Mouse (Mus musculus) liver, embryonic 14.5 days (tissue): ENCODE results near the gene Gm7030. TPM values are rescaled to one million over a fixed set of nuclear protein-coding genes. Genes with fewer than 3 reads are reported as not detected.
"Not testable (repeated sequence)": the region's sequence is repeated elsewhere in the genome, so short reads cannot be mapped to it uniquely, and the experiment has no call there.

Source experiments
- ATAC-seq: fragments of 200-750 bp; cut with Nextera tagmentation; 2 replicates; pipeline ENCODE4 v1.8.0; 2017; ENCODE audit warnings: moderate number of reproducible peaks, mild to moderate bottlenecking, moderate library complexity; ENCODE audit not compliant: insufficient read depth
- DNase-seq, 3 experiments: peaks; one replicate each; pipeline ENCODE4 v3.0.0-alpha.2; 2012 to 2013; ENCODE audit warnings: low read depth in 3 of 3, low spot score in 3 of 3
- H3K27ac ChIP-seq: fragments of 300-500 bp; sonication (generic); 2 replicates; pipeline ENCODE4 v1.5.1; 2014; ENCODE audit warnings: moderate library complexity, mild to moderate bottlenecking, control low read depth, inconsistent platforms
- H3K27me3 ChIP-seq: fragments of 300-500 bp; sonication (generic); 2 replicates; pipeline ENCODE4 v1.6.1; 2014; ENCODE audit warnings: mild to moderate bottlenecking, low read length, moderate library complexity; ENCODE audit not compliant: control insufficient read depth, insufficient read depth
- H3K36me3 ChIP-seq: fragments of 300-500 bp; sonication (generic); replicated peaks from 2 replicates; pipeline ENCODE4 v1.6.1; 2014; ENCODE audit warnings: low read depth; ENCODE audit not compliant: control insufficient read depth, insufficient read depth
- H3K4me1 ChIP-seq, 2 experiments: fragments of 200-500 bp in 1 of 2; fragments of 300-500 bp in 1 of 2; sonication (generic) in 1 of 2; replicated peaks; 2 replicates each; pipeline ENCODE4 v1.6.1; 2012 to 2014; ENCODE audit warnings: antibody characterized with exemption in 1 of 2, inconsistent platforms in 1 of 2, low read length in 1 of 2; ENCODE audit not compliant: control insufficient read depth in 2 of 2, insufficient read depth in 2 of 2
- H3K4me2 ChIP-seq: fragments of 300-500 bp; sonication (generic); 2 replicates; pipeline ENCODE4 v1.6.1; 2014; ENCODE audit warnings: low read depth, mild to moderate bottlenecking, control low read depth, moderate library complexity
- H3K4me3 ChIP-seq, 2 experiments: fragments of 200-500 bp in 1 of 2; fragments of 300-500 bp in 1 of 2; sonication (generic) in 1 of 2; 2 replicates each; pipeline ENCODE4 v1.5.1; 2012 to 2014; ENCODE audit warnings: low read depth in 2 of 2, low read length in 2 of 2, mild to moderate bottlenecking in 2 of 2, control low read depth in 1 of 2, inconsistent platforms in 1 of 2, moderate library complexity in 1 of 2; ENCODE audit not compliant: insufficient read depth in 1 of 2
- H3K9ac ChIP-seq: fragments of 300-500 bp; sonication (generic); replicated peaks from 2 replicates; pipeline ENCODE4 v1.6.1; 2014; ENCODE audit warnings: mild to moderate bottlenecking, control low read depth, moderate library complexity
- H3K9me3 ChIP-seq: fragments of 300-500 bp; sonication (generic); 2 replicates; pipeline ENCODE4 v1.6.1; 2016; ENCODE audit warnings: low read length, mixed read lengths; ENCODE audit not compliant: control insufficient read depth
- CTCF ChIP-seq: IDR thresholded peaks from 2 replicates; pipeline ENCODE4 v1.5.1; 2016; ENCODE audit warnings: antibody characterized with exemption, low read depth, control low read depth
- EP300 ChIP-seq: IDR thresholded peaks from 2 replicates; pipeline ENCODE4 v1.6.1; 2016; ENCODE audit warnings: antibody characterized with exemption, low read depth
- WGBS: fragments of 180-500 bp; shearing (Covaris S2); extraction: QIAGEN DNeasy Blood & Tissue Kit; methylation state at CpG from one replicate; pipeline ENCODE4 v1.1.7; 2014; ENCODE audit not compliant: insufficient replicate concordance; 5-methylcytosine and 5-hydroxymethylcytosine counted together
- polyA plus RNA-seq, 2 experiments: library from polyadenylated mRNA; depleted of rRNA in 1 of 2; stranded (reverse) in 1 of 2; unstranded in 1 of 2; fragments of >200 nt; fragmentation: Nextera tagmentation in 1 of 2; extraction: Ambion mirVana in 1 of 2; gene quantifications; 2 replicates each; pipeline versions ENCODE4 v1.2.1 to v1.2.3; 2012 to 2014

The Gm7030 gene
- polyA plus RNA-seq (2012; rRNA removed) (not detected in 2 replicates), polyA plus RNA-seq (2014; fragmentation: Nextera tagmentation; extraction: Ambion mirVana) (not detected in 2 replicates)

- not testable (repeated sequence) for ATAC-seq, H3K4me3 ChIP-seq, DNase-seq, H3K9me3 ChIP-seq, H3K27ac ChIP-seq, H3K4me1 ChIP-seq, H3K4me2 ChIP-seq, H3K36me3 ChIP-seq, H3K27me3 ChIP-seq, H3K9ac ChIP-seq
- 20% methylated on average over 24 of the region's 28 CpGs for WGBS
Observed at GRCm38 (mm10) chr17:36128968-36129817, at the start of gene Gm7030. Gene Gm7030, minus strand, starts transcription at chr17:36129425.

GRCm38 (mm10) chr17:36178938-36179337 lies 49.7 kb upstream of the Gm7030 start:
- H3K27ac ChIP-seq, H3K9me3 ChIP-seq, H3K36me3 ChIP-seq, ATAC-seq, H3K9ac ChIP-seq, DNase-seq, H3K4me3 ChIP-seq, H3K4me1 ChIP-seq: not testable (repeated sequence)
- H3K4me2 ChIP-seq, result peak overlapping the region; percentile 33
- peaks cover 11% of the 10 kb centered on the region for H3K27me3 ChIP-seq
- under 1% methylated on average over 40 of the region's 40 CpGs for WGBS

GRCm38 (mm10) chr17:36176132-36176531 lies 46.9 kb upstream of the Gm7030 start:
- H3K9me3 ChIP-seq, H3K4me2 ChIP-seq, H3K36me3 ChIP-seq, H3K27me3 ChIP-seq, ATAC-seq, H3K9ac ChIP-seq, H3K4me1 ChIP-seq, DNase-seq, H3K27ac ChIP-seq, H3K4me3 ChIP-seq: not testable (repeated sequence)
- no CpG with 5 or more reads among the region's 2 CpGs for WGBS

- Histone ChIP-seq H3K4me1 (no peaks in the 10 kb centered on the region), H3K4me3 (no peak overlapping the region), H3K27me3 (peaks cover 37% of the 10 kb centered on the region), H3K4me2 (no peak overlapping the region), H3K36me3 (no peaks in the 10 kb centered on the region), H3K27ac (no peak overlapping the region), H3K9ac (no peak overlapping the region), H3K9me3 (no peaks in the 10 kb centered on the region)
- WGBS, result 19% methylated on average over 1 of the region's 1 CpGs
- DNase-seq, result no peak
- TF ChIP-seq EP300 (no peak), CTCF (no peak)
- ATAC-seq, result no peak
Observed at GRCm38 (mm10) chr17:36170287-36170814, 41.1 kb upstream of the Gm7030 start.

GRCm38 (mm10) chr17:36169753-36170152 lies 40.5 kb upstream of the Gm7030 start:
- Histone ChIP-seq H3K27me3 (peaks cover 38% of the 10 kb centered on the region), H3K9me3 (no peaks in the 10 kb centered on the region), H3K4me1 (no peaks in the 10 kb centered on the region), H3K9ac (no peak overlapping the region), H3K36me3 (no peaks in the 10 kb centered on the region), H3K27ac (no peak overlapping the region), H3K4me2 (no peak overlapping the region), H3K4me3 (no peak overlapping the region)
- DNase-seq (no peak), ATAC-seq (no peak)
- TF ChIP-seq CTCF, result no peak
- no peak for TF ChIP-seq EP300

GRCm38 (mm10) chr17:36169094-36169493 lies 39.9 kb upstream of the Gm7030 start:
- DNase-seq, H3K4me1 ChIP-seq, H3K36me3 ChIP-seq, H3K9me3 ChIP-seq, H3K27ac ChIP-seq, H3K4me2 ChIP-seq, H3K4me3 ChIP-seq, ATAC-seq, H3K9ac ChIP-seq: not testable (repeated sequence)
- WGBS, result no CpG with 5 or more reads among the region's 1 CpGs
- peaks cover 44% of the 10 kb centered on the region for H3K27me3 ChIP-seq
